Comparison of ENCODE assay signal across 26 mouse cellular contexts in genomic region chr11:61021129-61021528, GRCm38 (mm10). TPM values are rescaled to one million over a fixed set of nuclear protein-coding genes. Genes with fewer than 3 reads are reported as not detected.
DNase-seq lines count a peak whose midpoint lies in the region; ATAC-seq and TF ChIP-seq lines count a peak whose summit lies in the region.
"Had no signal": no experiment of that assay in that cellular context is flagged by ENCODE, and none has a peak within 500 bp of the region (broad histone marks: within the 10 kb centered on the region; RNA-seq: fewer than 3 reads in every experiment).

No protein-coding gene starts in this region.

- no peaks in the 10 kb centered on the region for H3K36me3 ChIP-seq in midbrain, embryonic 16.5 days (ENCODE audit: control insufficient read depth, insufficient read depth, low read length)
- no peaks in the 10 kb centered on the region for H3K36me3 ChIP-seq in midbrain, embryonic 11.5 days (ENCODE audit: control insufficient read depth, insufficient read depth, low read length)
- H3K36me3 ChIP-seq: embryonic facial prominence, embryonic 13.5 days; forebrain, embryonic 12.5 days; heart, embryonic 10.5 days; limb, embryonic 12.5 days; stomach, embryonic 15.5 days had no signal

- 51% methylated on average over 5 of the region's 5 CpGs for WGBS in midbrain, embryonic 16.5 days
- 52% methylated on average over 5 of the region's 5 CpGs for whole genome bisulfite sequencing in midbrain, embryonic 11.5 days

- no peak overlapping the region for H3K4me3 ChIP-seq in gastrocnemius, adult 2 months
- H3K4me3 ChIP-seq in midbrain, embryonic 16.5 days (ENCODE audit: low read depth, low read length): no peak overlapping the region
- H3K4me3 ChIP-seq in midbrain, embryonic 11.5 days (ENCODE audit: low read depth, low read length): no peak overlapping the region
- H3K4me3 ChIP-seq: erythroblast, embryonic 14.5 days; myocyte had no signal

- peaks cover 15% of the 10 kb centered on the region; the same call in 1 of the 2 replicates for H3K4me1 ChIP-seq in midbrain, embryonic 16.5 days (ENCODE audit: control insufficient read depth, insufficient read depth, low read length)
- H3K4me1 ChIP-seq in midbrain, embryonic 11.5 days (ENCODE audit: control insufficient read depth, insufficient read depth, low read length): no peaks in the 10 kb centered on the region; the same call in 1 of the 2 replicates

- no peak for ATAC-seq in cerebellum, adult (ENCODE audit: insufficient number of reproducible peaks, low FRiP score, low TSS enrichment)
- ATAC-seq in midbrain, embryonic 16.5 days: no peak
- ATAC-seq in midbrain, embryonic 11.5 days (ENCODE audit: low FRiP score): no peak
- ATAC-seq: intestine, postnatal 0 days; liver, postnatal 0 days; lung, postnatal 0 days had no signal

- peak; percentile 29 for DNase-seq in cerebellum, adult 11 months
- DNase-seq in gastrocnemius, adult 2 months: peak; percentile 11
- no peak for DNase-seq in gastrocnemius, postnatal 14 days
- no peak for DNase-seq in midbrain, embryonic 11.5 days (ENCODE audit: low spot score, missing footprints)
- DNase-seq in thymus, postnatal 0 days (ENCODE audit: low spot score): no peak
- DNase-seq: adrenal gland, postnatal 36 days; embryo, embryonic 11 days; kidney, postnatal 25 days; layer of hippocampus, postnatal 36 days; liver, postnatal 0 days; thymus, postnatal 36 days had no signal

- H3K27ac ChIP-seq in gastrocnemius, adult 2 months: no peak overlapping the region
- no peak overlapping the region for H3K27ac ChIP-seq in midbrain, embryonic 16.5 days (ENCODE audit: low read length)
- no peak overlapping the region for H3K27ac ChIP-seq in midbrain, embryonic 11.5 days (ENCODE audit: low read depth, low read length)
- H3K27ac ChIP-seq: embryonic facial prominence, embryonic 13.5 days; forebrain, embryonic 12.5 days; heart, embryonic 10.5 days; limb, embryonic 12.5 days; macrophage; stomach, embryonic 15.5 days had no signal

- TF ChIP-seq CTCF in gastrocnemius, adult 2 months (IDR thresholded peaks at IDR 0.05): no peak

- H3K9me3 ChIP-seq in midbrain, embryonic 16.5 days (replicated peaks; ENCODE audit: control insufficient read depth, low read length, poor library complexity, severe bottlenecking): no peaks in the 10 kb centered on the region
- H3K9me3 ChIP-seq in midbrain, embryonic 11.5 days (ENCODE audit: control insufficient read depth, low read length): no peaks in the 10 kb centered on the region
- H3K9me3 ChIP-seq: embryonic facial prominence, embryonic 13.5 days; forebrain, embryonic 12.5 days; heart, embryonic 10.5 days; limb, embryonic 12.5 days; stomach, embryonic 15.5 days had no signal

- intact Hi-C loops in gastrocnemius, adult 2 months (cut with DNase I): loop anchor here (2.0 kb wide), 1 partner anchor 36 kb away; no protein-coding TSS in a partner anchor
- intact Hi-C loops in gastrocnemius, postnatal 14 days (cut with DNase I; ENCODE audit: low total_unique reads): loop anchor here (10.0 kb wide), 1 partner anchor 66 kb away; no protein-coding TSS in a partner anchor

- peaks cover 39% of the 10 kb centered on the region for H3K27me3 ChIP-seq in midbrain, embryonic 16.5 days (ENCODE audit: control insufficient read depth, insufficient read depth, low read depth, low read length)
- H3K27me3 ChIP-seq in midbrain, embryonic 11.5 days (ENCODE audit: control insufficient read depth, insufficient read depth, low read length): peaks cover 48% of the 10 kb centered on the region

- 0 out of 2 replicates have a peak overlapping the region, but pooled peaks have one; percentile 12 for H3K9ac ChIP-seq in midbrain, embryonic 16.5 days (ENCODE audit: low read depth, low read length)
- H3K9ac ChIP-seq in midbrain, embryonic 11.5 days (ENCODE audit: low read length): no peak overlapping the region
- H3K9ac ChIP-seq: embryonic facial prominence, embryonic 13.5 days; forebrain, embryonic 12.5 days; limb, embryonic 12.5 days; liver, postnatal 0 days; stomach, embryonic 15.5 days had no signal

- H3K4me2 ChIP-seq in midbrain, embryonic 16.5 days (ENCODE audit: low read length): peak overlapping the region; percentile 53
- H3K4me2 ChIP-seq in midbrain, embryonic 11.5 days: no peak overlapping the region

RNA-seq across cellular contexts. Expression of gene Kcnj12, which starts 1.2 kb away (rescaled TPM):
- total RNA-seq in gastrocnemius, adult 2 months (2021): 10 to 100 TPM; 50.4 to 65.8 TPM
- 10 to 100 TPM; 37.4 to 59.8 TPM for total RNA-seq in gastrocnemius, postnatal 14 days (2021)
- 3.8 TPM in 2 replicates for polyA plus RNA-seq in midbrain, embryonic 16.5 days (2015; fragmentation: Nextera tagmentation; extraction: Ambion mirVana)
- polyA plus RNA-seq in midbrain, embryonic 11.5 days (2014; fragmentation: Nextera tagmentation; extraction: Ambion mirVana): 0.16 and 0.33 TPM in 2 replicates
- polyA plus RNA-seq in thymus, postnatal 0 days (2015; fragmentation: Nextera tagmentation; extraction: Ambion mirVana): 0.05 and 0.10 TPM in 2 replicates
- total RNA-seq: granulocyte monocyte progenitor cell, adult 5-6 weeks; neutrophil, adult 5-6 weeks had no signal
- polyA plus RNA-seq: liver, embryonic 11.5 days; liver, postnatal 0 days; macrophage had no signal

Comparison
In these comparisons a context has a peak if more than half of its experiments do, and no peak if none do; other contexts are left out.
1. DNase-seq: peak in cerebellum, adult 11 months (single experiment) and gastrocnemius, adult 2 months (single experiment); none in gastrocnemius, postnatal 14 days (single experiment), midbrain, embryonic 11.5 days (single experiment) and thymus, postnatal 0 days (single experiment).